Mouse (Mus musculus) olfactory bulb, adult 2 months (tissue): ENCODE data around the gene St7.

Experiments
- CTCF ChIP-seq: fragments of 200-500 bp; IDR thresholded peaks from 2 replicates; pipeline ENCODE4 v1.5.1; 2012; ENCODE audit warnings: low read depth, mild to moderate bottlenecking, low read length, moderate library complexity; ENCODE audit not compliant: insufficient read depth
- POLR2A ChIP-seq: fragments of 200-500 bp; IDR thresholded peaks from 2 replicates; pipeline ENCODE4 v1.6.1; 2012; ENCODE audit warnings: mild to moderate bottlenecking, low read depth, low read length, moderate library complexity; ENCODE audit not compliant: insufficient read depth

- TF ChIP-seq POLR2A = no peak
- TF ChIP-seq CTCF = no peak
Measured at GRCm38 (mm10) chr6:17923370-17923769, 230.6 kb downstream of the St7 start.
